Mouse (Mus musculus) kidney, postnatal 14 days (tissue): Measurements from ENCODE around the gene Neurod2.

Source experiments
- DNase-seq: peaks from one replicate; pipeline ENCODE4 v3.0.0; 2022; ENCODE audit warnings: mixed read lengths

Neurod2 gene

GRCm38 (mm10) chr11:98353651-98354211 lies 24.3 kb upstream of the Neurod2 start:
- no peak for DNase-seq

GRCm38 (mm10) chr11:98352272-98352990 lies 23.0 kb upstream of the Neurod2 start:
- DNase-seq: no peak

- DNase-seq: no peak
These were observed 19.9 kb upstream of the Neurod2 start for GRCm38 (mm10) chr11:98349308-98349707.

GRCm38 (mm10) chr11:98348083-98348961 lies 18.9 kb upstream of the Neurod2 start, which contains the start of gene Ppp1r1b:
Ppp1r1b (plus strand) TSS chr11:98348404.
- peak; percentile 74 for DNase-seq

- peak; percentile 40 for DNase-seq
These were observed 18.1 kb upstream of the Neurod2 start for GRCm38 (mm10) chr11:98347385-98348082.

GRCm38 (mm10) chr11:98346168-98346567 lies 16.7 kb upstream of the Neurod2 start:
- no peak for DNase-seq

GRCm38 (mm10) chr11:98345253-98345652 lies 15.8 kb upstream of the Neurod2 start:
- DNase-seq: peak; percentile 87

- peak; percentile 95 for DNase-seq
These were observed 12.8 kb upstream of the Neurod2 start for GRCm38 (mm10) chr11:98342000-98342945.

- DNase-seq: no peak
These were observed 11.7 kb upstream of the Neurod2 start for GRCm38 (mm10) chr11:98341174-98341573.

GRCm38 (mm10) chr11:98340597-98340996 lies 11.1 kb upstream of the Neurod2 start:
- DNase-seq: no peak

- DNase-seq: no peak
These were observed 10.3 kb upstream of the Neurod2 start for GRCm38 (mm10) chr11:98339679-98340287.

- no peak for DNase-seq
These were observed 9.6 kb upstream of the Neurod2 start for GRCm38 (mm10) chr11:98339071-98339501.

- DNase-seq: peak; percentile 74
These were observed 9.1 kb upstream of the Neurod2 start for GRCm38 (mm10) chr11:98338507-98338961.

- DNase-seq: no peak
These were observed 7.0 kb upstream of the Neurod2 start for GRCm38 (mm10) chr11:98336245-98337107.

- DNase-seq: no peak
These were observed 5.8 kb upstream of the Neurod2 start for GRCm38 (mm10) chr11:98335250-98335649.

- no peak for DNase-seq
These were observed 4.7 kb upstream of the Neurod2 start for GRCm38 (mm10) chr11:98333981-98334741.

- no peak for DNase-seq
These were observed 3.8 kb upstream of the Neurod2 start for GRCm38 (mm10) chr11:98333263-98333696.

GRCm38 (mm10) chr11:98332841-98333240 lies 3.4 kb upstream of the Neurod2 start:
- DNase-seq: no peak

- no peak for DNase-seq
These were observed 2.7 kb upstream of the Neurod2 start for GRCm38 (mm10) chr11:98332186-98332585.
